Mouse (Mus musculus) layer of hippocampus, postnatal 36 days (tissue): ENCODE results near the gene Etnppl. TPM values are rescaled to one million over a fixed set of nuclear protein-coding genes. Genes with fewer than 3 reads are reported as not detected.
A peak's percentile ranks its signal among the peaks of the same experiment; 100 is the strongest.

Experiments
- DNase-seq, 2 experiments: peaks; one replicate each; pipeline ENCODE4 v3.0.0; 2022
- total RNA-seq, 2 experiments: library from RNA; stranded (reverse); gene quantifications; 2 replicates each; pipeline ENCODE4 v1.2.3; 2021

Gene Etnppl
- total RNA-seq: 1 to 10 TPM; 5.6 to 5.8 TPM

GRCm38 (mm10) chr3:130617439-130617898, at the start of gene Etnppl:
Gene Etnppl, plus strand, starts transcription at chr3:130617448.
- DNase-seq: no peak

- no peak for DNase-seq
Measured at GRCm38 (mm10) chr3:130568331-130569095, 48.7 kb upstream of the Etnppl start.

- DNase-seq: no peak
Measured at GRCm38 (mm10) chr3:130573243-130573642, 44.0 kb upstream of the Etnppl start.

GRCm38 (mm10) chr3:130574652-130575051, 42.6 kb upstream of the Etnppl start:
- no peak for DNase-seq

- no peak for DNase-seq
Measured at GRCm38 (mm10) chr3:130576683-130577082, 40.6 kb upstream of the Etnppl start.

GRCm38 (mm10) chr3:130579501-130579900, 37.7 kb upstream of the Etnppl start:
- no peak for DNase-seq

- no peak for DNase-seq
Measured at GRCm38 (mm10) chr3:130581577-130581976, 35.7 kb upstream of the Etnppl start.

- DNase-seq: no peak
Measured at GRCm38 (mm10) chr3:130582903-130583664, 34.2 kb upstream of the Etnppl start.

- no peak for DNase-seq
Measured at GRCm38 (mm10) chr3:130584007-130584406, 33.2 kb upstream of the Etnppl start.

- DNase-seq: no peak
Measured at GRCm38 (mm10) chr3:130595050-130595449, 22.2 kb upstream of the Etnppl start.

- DNase-seq: no peak
Measured at GRCm38 (mm10) chr3:130601491-130601890, 15.8 kb upstream of the Etnppl start.

GRCm38 (mm10) chr3:130607924-130608323, 9.3 kb upstream of the Etnppl start:
- no peak for DNase-seq

- DNase-seq: no peak
Measured at GRCm38 (mm10) chr3:130614444-130614843, 2.8 kb upstream of the Etnppl start.

GRCm38 (mm10) chr3:130615625-130616024, 1.6 kb upstream of the Etnppl start:
- DNase-seq: no peak

GRCm38 (mm10) chr3:130620517-130621146, 3.4 kb downstream of the Etnppl start:
- no peak for DNase-seq

- no peak for DNase-seq
Measured at GRCm38 (mm10) chr3:130628358-130628757, 11.1 kb downstream of the Etnppl start.

- DNase-seq: peak; percentile 11 to 12
Measured at GRCm38 (mm10) chr3:130633859-130634258, 16.6 kb downstream of the Etnppl start.

GRCm38 (mm10) chr3:130646110-130646810, 29.0 kb downstream of the Etnppl start:
- DNase-seq: no peak

- DNase-seq: no peak
Measured at GRCm38 (mm10) chr3:130649569-130649968, 32.3 kb downstream of the Etnppl start.

- DNase-seq: peak in 1 of 2 experiments; percentile 8
Measured at GRCm38 (mm10) chr3:130660619-130661018, 43.4 kb downstream of the Etnppl start.

GRCm38 (mm10) chr3:130662496-130662895, 45.2 kb downstream of the Etnppl start:
- no peak for DNase-seq

GRCm38 (mm10) chr3:130671291-130671690, 54.0 kb downstream of the Etnppl start:
- no peak for DNase-seq
